Mouse (Mus musculus): ENCODE results near the gene Ankrd2.

DNA sequence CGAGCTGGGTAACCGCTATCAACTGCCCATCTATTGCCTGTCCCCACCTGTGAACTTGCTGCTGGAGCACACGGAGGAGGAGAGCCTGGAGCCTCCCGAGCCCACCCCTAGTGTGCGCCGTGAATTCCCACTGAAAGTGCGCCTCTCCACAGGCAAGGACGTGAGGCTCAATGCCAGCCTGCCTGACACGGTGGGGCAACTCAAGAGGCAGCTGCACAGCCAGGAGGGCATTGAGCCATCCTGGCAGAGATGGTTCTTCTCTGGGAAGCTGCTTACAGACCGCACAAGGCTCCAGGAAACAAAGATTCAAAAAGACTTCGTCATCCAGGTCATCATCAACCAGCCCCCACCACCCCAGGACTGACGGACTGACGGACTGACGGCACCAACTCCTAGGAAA is 2.2 kb upstream of the Ankrd2 start:
- TF ChIP-seq UBTF (IDR thresholded peaks at IDR 0.05; ENCODE audit: borderline replicate concordance, insufficient read depth, low read depth, low read length) (no peak), POLR2A (IDR thresholded peaks at IDR 0.05; ENCODE audit: control insufficient read depth in 1 of 2, insufficient read depth in 1 of 2, low read depth in 1 of 2, low read length in 2 of 2, poor library complexity in 1 of 2) (no peak), ZKSCAN1 (IDR thresholded peaks at IDR 0.05; ENCODE audit: low read depth, low read length) (no peak), TBP (IDR thresholded peaks at IDR 0.05; ENCODE audit: low read depth, low read length) (no peak), MEF2A (IDR thresholded peaks at IDR 0.05; ENCODE audit: extremely low read depth, insufficient replicate concordance, low read depth, low read length, poor library complexity, severe bottlenecking) (no peak)

All from MEL (cell line).